Mouse (Mus musculus) splenic B cell, adult 2 months (primary cell): ENCODE results near the gene Atp1b2.
"Not testable (repeated sequence)": the region's sequence is repeated elsewhere in the genome, so short reads cannot be mapped to it uniquely, and the experiment has no call there.

Experiments
- DNase-seq: peaks from one replicate; pipeline ENCODE4 v3.0.0-alpha.2; 2011; ENCODE audit warnings: low read depth, low spot score
- H3K27me3 ChIP-seq: 2 replicates; pipeline ENCODE4 v1.6.1; 2012; ENCODE audit warnings: mild to moderate bottlenecking, low read length, moderate library complexity, mixed read lengths; ENCODE audit not compliant: control insufficient read depth, poor library complexity, insufficient read depth, severe bottlenecking
- H3K36me3 ChIP-seq: 2 replicates; pipeline ENCODE4 v1.6.1; 2012; ENCODE audit warnings: mild to moderate bottlenecking, low read length, moderate library complexity, mixed read lengths; ENCODE audit not compliant: control insufficient read depth, poor library complexity, insufficient read depth, severe bottlenecking

Atp1b2 gene

GRCm38 (mm10) chr11:69605726-69606490 is at the start of gene Atp1b2:
Gene Atp1b2 (minus strand): TSS chr11:69605942.
- peak; percentile 71 for DNase-seq
- H3K36me3 ChIP-seq = no peaks in the 10 kb centered on the region
- no peaks in the 10 kb centered on the region; the same call in 1 of the 2 replicates for H3K27me3 ChIP-seq

GRCm38 (mm10) chr11:69654760-69655159 is 49.0 kb upstream of the Atp1b2 start:
- H3K27me3 ChIP-seq = no peaks in the 10 kb centered on the region
- DNase-seq = no peak

GRCm38 (mm10) chr11:69653399-69653798 is 47.7 kb upstream of the Atp1b2 start:
- DNase-seq = no peak
- H3K27me3 ChIP-seq = no peaks in the 10 kb centered on the region
- peaks cover 22% of the 10 kb centered on the region for H3K36me3 ChIP-seq

More at GRCm38 (mm10) chr11:69654760-69655159, 49.0 kb upstream of the Atp1b2 start:
- peaks cover 17% of the 10 kb centered on the region for H3K36me3 ChIP-seq

GRCm38 (mm10) chr11:69645860-69646259 is 40.1 kb upstream of the Atp1b2 start:
- no peak for DNase-seq
- Histone ChIP-seq H3K36me3 (peaks cover 41% of the 10 kb centered on the region), H3K27me3 (no peaks in the 10 kb centered on the region)

- no peaks in the 10 kb centered on the region for H3K27me3 ChIP-seq
- H3K36me3 ChIP-seq = peaks cover 8% of the 10 kb centered on the region; the same call in 1 of the 2 replicates
- DNase-seq = no peak
Observed at GRCm38 (mm10) chr11:69635471-69635870, 29.7 kb upstream of the Atp1b2 start.

DNA sequence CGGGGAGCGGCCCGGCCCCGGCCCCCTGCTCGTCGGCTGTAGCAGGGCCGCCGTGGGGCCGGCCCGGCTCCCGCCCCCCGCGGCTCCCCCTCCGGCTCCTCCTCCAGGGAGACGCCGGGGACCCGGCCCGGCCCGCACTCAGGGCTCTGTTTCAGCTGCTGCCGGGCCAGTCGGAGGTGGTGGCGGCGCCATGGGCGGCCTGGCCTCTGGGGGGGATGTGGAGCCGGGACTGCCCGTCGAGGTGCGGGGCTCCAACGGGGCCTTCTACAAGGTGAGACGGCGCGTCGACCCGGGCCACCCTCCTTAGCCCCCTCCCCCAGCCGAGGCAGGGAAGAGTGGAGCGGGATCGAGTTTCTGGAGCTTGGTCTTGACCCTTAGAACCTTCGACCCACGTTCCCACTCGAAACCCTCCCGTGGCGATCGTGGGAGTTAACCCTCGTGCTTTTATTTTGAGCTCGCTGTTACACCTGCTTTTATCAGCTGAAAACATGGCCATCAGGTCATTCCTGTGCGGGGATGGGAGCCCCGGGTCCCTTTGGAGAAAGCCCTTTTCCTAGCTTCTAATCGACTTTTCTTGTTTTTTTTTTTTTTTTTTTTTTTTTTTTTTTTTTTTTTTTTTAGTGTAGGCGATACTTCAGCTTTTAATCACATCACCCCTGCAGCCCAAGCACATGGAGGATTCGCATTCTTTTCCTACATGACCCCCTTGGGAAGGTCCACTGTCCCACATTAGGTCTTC is 27.6 kb upstream of the Atp1b2 start:
- no peak for DNase-seq
- H3K36me3 ChIP-seq = 0 out of 2 replicates have a peak, but pooled peaks cover 1% of the 10 kb centered on the region
- H3K27me3 ChIP-seq = no peaks in the 10 kb centered on the region

GRCm38 (mm10) chr11:69632284-69633089 is 26.7 kb upstream of the Atp1b2 start, which contains the start of gene Fxr2:
Gene Fxr2 (plus strand): TSS chr11:69632990.
- peak; percentile 99 for DNase-seq
- Histone ChIP-seq H3K36me3 (0 out of 2 replicates have a peak, but pooled peaks cover 1% of the 10 kb centered on the region), H3K27me3 (no peaks in the 10 kb centered on the region)

GRCm38 (mm10) chr11:69629802-69630201 is 24.1 kb upstream of the Atp1b2 start:
- Histone ChIP-seq H3K27me3 (no peaks in the 10 kb centered on the region), H3K36me3 (no peaks in the 10 kb centered on the region)
- DNase-seq = peak; percentile 71

DNA sequence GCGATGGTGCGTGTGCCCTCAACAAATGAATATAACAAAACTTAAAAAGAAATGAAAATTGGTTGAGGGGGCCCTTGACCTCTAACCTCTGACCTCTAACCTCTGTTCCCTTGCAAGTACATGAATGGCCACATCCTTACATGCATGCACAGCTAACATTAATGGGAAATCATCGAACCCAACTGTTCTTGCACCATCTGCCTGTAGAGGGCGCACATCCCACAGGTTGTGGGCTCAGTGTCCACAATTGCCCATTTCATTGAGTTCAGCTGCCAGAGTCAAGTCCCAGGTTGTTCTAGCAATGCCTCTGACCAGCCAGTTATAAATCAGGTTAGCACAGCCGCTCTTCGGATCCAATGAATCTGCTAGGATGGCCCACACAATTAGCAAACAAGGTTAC is 22.5 kb upstream of the Atp1b2 start:
- Histone ChIP-seq H3K36me3 (no peaks in the 10 kb centered on the region), H3K27me3 (no peaks in the 10 kb centered on the region)
- peak; percentile 88 for DNase-seq

- DNase-seq, H3K27me3 ChIP-seq: not testable (repeated sequence)
Observed at GRCm38 (mm10) chr11:69624339-69624738, 18.6 kb upstream of the Atp1b2 start.

GRCm38 (mm10) chr11:69623006-69623405 is 17.3 kb upstream of the Atp1b2 start:
- no peaks in the 10 kb centered on the region for H3K36me3 ChIP-seq
- DNase-seq = no peak
- H3K27me3 ChIP-seq = no peaks in the 10 kb centered on the region

More at GRCm38 (mm10) chr11:69624339-69624738, 18.6 kb upstream of the Atp1b2 start:
- H3K36me3 ChIP-seq = not testable (repeated sequence)

- no peaks in the 10 kb centered on the region for H3K36me3 ChIP-seq
- DNase-seq = no peak
- no peaks in the 10 kb centered on the region for H3K27me3 ChIP-seq
Observed at GRCm38 (mm10) chr11:69622406-69622805, 16.7 kb upstream of the Atp1b2 start.

DNA sequence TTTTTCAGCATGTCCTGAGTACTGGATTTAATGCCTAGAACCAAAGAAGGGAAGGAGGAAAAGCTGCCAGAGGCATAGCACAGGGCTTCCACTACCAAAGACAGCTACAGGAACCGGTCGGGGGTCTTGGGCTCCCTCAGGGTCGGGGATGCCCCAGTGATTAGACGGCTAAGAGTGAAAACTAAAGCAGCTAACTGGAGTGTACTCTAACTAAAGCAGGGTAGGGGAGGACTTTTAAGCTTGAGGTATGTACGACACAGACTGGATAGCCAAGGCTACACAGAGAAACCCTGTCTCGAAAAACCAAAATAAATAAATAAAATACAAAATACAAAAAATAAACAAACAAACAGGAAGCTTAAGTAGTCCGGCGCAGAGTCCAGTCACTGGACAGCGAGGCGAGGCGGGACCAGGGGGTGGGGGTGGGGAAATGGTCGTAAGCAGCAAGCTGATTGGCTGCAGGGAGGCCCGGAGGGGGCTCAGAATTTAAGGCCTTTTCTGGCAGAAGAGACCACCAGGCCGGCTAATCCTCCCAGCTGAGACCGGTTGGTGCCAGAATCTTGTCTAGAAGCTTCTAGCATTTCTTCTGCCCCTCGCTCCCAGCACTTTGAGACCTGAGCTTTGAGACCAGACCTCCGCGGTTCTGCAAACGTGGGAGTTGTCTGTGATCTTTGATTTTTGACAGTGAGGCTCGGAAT is 16.0 kb upstream of the Atp1b2 start, which contains the start of gene Sat2:
TSS of gene Sat2 (plus strand) at position 454 of the 698 bp plus-strand sequence.
- H3K36me3 ChIP-seq = no peaks in the 10 kb centered on the region
- DNase-seq = no peak
- H3K27me3 ChIP-seq = no peaks in the 10 kb centered on the region
